Mouse (Mus musculus) small intestine, adult 2 months (tissue): ENCODE data around the gene Myh7.

Source experiments
- CTCF ChIP-seq: fragments of 200-500 bp; IDR thresholded peaks from 2 replicates; pipeline ENCODE4 v1.5.1; 2012; ENCODE audit warnings: low read depth, mild to moderate bottlenecking, control low read depth, inconsistent platforms, low read length, moderate library complexity, mixed read lengths; ENCODE audit not compliant: insufficient replicate concordance, insufficient read length; ENCODE audit errors: extremely low read depth
- POLR2A ChIP-seq: fragments of 200-500 bp; IDR thresholded peaks from 2 replicates; pipeline ENCODE4 v1.6.1; 2012; ENCODE audit warnings: low read depth, mild to moderate bottlenecking, control low read depth, inconsistent platforms, low read length, moderate library complexity

- TF ChIP-seq CTCF (peak; percentile 17; the same call in 1 of the 2 replicates), POLR2A (no peak)
These were observed 16.7 kb upstream of the Myh7 start for GRCm38 (mm10) chr14:55011116-55011515.
